Mouse (Mus musculus) cerebellum, adult 2 months (tissue): ENCODE data around the gene Cyp21a1.
"Not testable (repeated sequence)": the region's sequence is repeated elsewhere in the genome, so short reads cannot be mapped to it uniquely, and the experiment has no call there.

Source experiments
- CTCF ChIP-seq: fragments of 200-500 bp; IDR thresholded peaks from 2 replicates; pipeline ENCODE4 v1.5.1; 2011; ENCODE audit warnings: low read depth, mild to moderate bottlenecking, control low read depth, low read length, moderate library complexity, borderline replicate concordance; ENCODE audit not compliant: insufficient read depth
- POLR2A ChIP-seq: fragments of 200-500 bp; IDR thresholded peaks from 2 replicates; pipeline ENCODE4 v1.6.1; 2011; ENCODE audit warnings: low read length, control low read depth, borderline replicate concordance; ENCODE audit not compliant: insufficient read depth

- TF ChIP-seq POLR2A, CTCF: not testable (repeated sequence)
Observed at GRCm38 (mm10) chr17:34800781-34801305, 3.5 kb downstream of the Cyp21a1 start.
